Mouse (Mus musculus) intestine, embryonic 16.5 days (tissue): ENCODE measurements at regions not wholly inside any gene's neighbourhood (a gene's known extent, or its start where the extent isn't known, plus 50 kb on each side); places are given as distances from the start of the nearest gene placed in this dataset.

Experiments
- ATAC-seq: fragments of 200-750 bp; cut with Nextera tagmentation; 2 replicates; pipeline ENCODE4 v1.8.0; 2017; ENCODE audit warnings: moderate TSS enrichment, moderate library complexity
- H3K27ac ChIP-seq: fragments of 300-500 bp; sonication (generic); 2 replicates; pipeline ENCODE4 v1.5.1; 2014; ENCODE audit warnings: mild to moderate bottlenecking, low read length
- H3K27me3 ChIP-seq: fragments of 300-500 bp; sonication (generic); replicated peaks from 2 replicates; pipeline ENCODE4 v1.6.1; 2014; ENCODE audit warnings: low read length, control low read depth, mixed read lengths; ENCODE audit not compliant: control insufficient read depth, insufficient read depth
- H3K36me3 ChIP-seq: fragments of 300-500 bp; sonication (generic); 2 replicates; pipeline ENCODE4 v1.6.1; 2014; ENCODE audit warnings: low read length, control low read depth; ENCODE audit not compliant: control insufficient read depth, insufficient read depth
- H3K4me1 ChIP-seq: fragments of 300-500 bp; sonication (generic); 2 replicates; pipeline ENCODE4 v1.6.1; 2014; ENCODE audit warnings: low read length, control low read depth, mixed read lengths; ENCODE audit not compliant: control insufficient read depth, insufficient read depth
- H3K4me2 ChIP-seq: fragments of 300-500 bp; sonication (generic); 2 replicates; pipeline ENCODE4 v1.6.1; 2014; ENCODE audit warnings: low read depth, low read length, control low read depth
- H3K4me3 ChIP-seq: fragments of 300-500 bp; sonication (generic); 2 replicates; pipeline ENCODE4 v1.5.1; 2014; ENCODE audit warnings: mild to moderate bottlenecking, low read length
- H3K9ac ChIP-seq: fragments of 300-500 bp; sonication (generic); 2 replicates; pipeline ENCODE4 v1.6.1; 2014; ENCODE audit warnings: low read depth, low read length
- H3K9me3 ChIP-seq: fragments of 300-500 bp; sonication (generic); 2 replicates; pipeline ENCODE4 v1.6.1; 2016; ENCODE audit warnings: low read length, control low read depth; ENCODE audit not compliant: control insufficient read depth
- WGBS: fragments of 180-500 bp; shearing (Covaris S2); extraction: QIAGEN DNeasy Blood & Tissue Kit; methylation state at CpG from one replicate; pipeline ENCODE4 v1.1.7; 2014; 5-methylcytosine and 5-hydroxymethylcytosine counted together

DNA sequence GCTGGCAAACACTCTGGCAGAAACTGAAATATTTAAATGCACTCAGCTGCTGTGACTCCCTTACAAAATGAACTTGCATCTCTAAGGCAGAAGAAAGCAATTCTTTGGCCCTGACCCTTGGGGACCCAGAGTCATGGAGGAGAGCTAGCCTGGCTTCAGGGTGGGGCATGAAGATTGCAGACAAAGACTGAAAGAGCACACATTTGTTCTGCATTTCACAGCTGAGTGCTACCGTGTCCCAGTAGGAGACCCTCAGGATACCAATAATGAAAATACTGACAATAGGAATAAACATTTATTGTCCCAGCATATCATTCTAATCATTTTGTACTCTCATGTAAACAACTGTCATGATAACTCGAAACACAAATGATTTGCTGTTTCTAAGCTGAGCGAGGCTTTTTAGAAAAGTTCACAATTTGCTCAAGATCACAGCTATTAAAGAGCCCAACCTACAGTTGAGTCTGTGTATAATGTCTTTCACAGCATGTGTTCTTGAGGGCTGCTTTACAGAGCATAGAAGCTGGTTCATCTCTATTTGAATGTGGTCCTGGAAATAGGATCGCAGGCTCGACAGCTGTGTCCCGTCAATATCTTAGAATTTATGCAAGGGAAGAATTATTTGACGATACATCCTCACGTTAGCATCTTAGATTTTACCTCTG lies 490.1 kb downstream of the Dhx35 start:
- Histone ChIP-seq H3K9ac (no peak overlapping the region), H3K4me3 (no peak overlapping the region), H3K4me2 (no peak overlapping the region), H3K27me3 (no peaks in the 10 kb centered on the region), H3K27ac (no peak overlapping the region), H3K36me3 (no peaks in the 10 kb centered on the region), H3K4me1 (0 out of 2 replicates have a peak, but pooled peaks cover 3% of the 10 kb centered on the region), H3K9me3 (no peaks in the 10 kb centered on the region)
- WGBS: 51% methylated on average over 8 of the region's 8 CpGs
- no peak for ATAC-seq

DNA sequence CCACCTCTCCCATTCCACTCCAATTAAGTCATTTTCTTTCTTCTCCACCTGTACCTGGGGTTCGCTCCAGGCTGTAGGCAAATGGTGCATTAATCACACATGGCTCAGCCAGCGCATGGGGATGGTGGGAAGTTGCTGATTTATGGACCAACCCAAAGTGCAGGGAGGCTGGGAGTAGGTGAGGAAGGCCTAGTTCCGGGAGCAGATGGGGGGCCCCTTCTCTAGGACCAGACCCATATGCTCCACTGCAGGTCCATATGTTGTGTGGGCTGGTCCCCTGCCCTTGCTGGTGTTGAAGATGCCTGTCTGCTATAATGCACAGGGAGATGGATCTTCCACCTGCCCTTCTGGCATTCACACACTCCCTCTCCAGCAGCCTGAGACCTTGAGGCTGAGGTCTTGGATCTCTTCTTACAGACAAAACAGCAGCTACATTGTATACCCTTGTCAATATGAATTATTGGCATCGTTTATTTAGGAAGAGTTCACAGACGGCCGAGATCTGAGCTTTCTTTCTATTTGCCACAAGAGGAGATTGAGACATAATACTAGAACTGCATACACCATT lies 493.5 kb downstream of the Dhx35 start:
- Histone ChIP-seq H3K27ac (no peak overlapping the region), H3K9ac (no peak overlapping the region), H3K4me2 (no peak overlapping the region), H3K27me3 (no peaks in the 10 kb centered on the region), H3K4me3 (no peak overlapping the region), H3K36me3 (no peaks in the 10 kb centered on the region), H3K4me1 (0 out of 2 replicates have a peak, but pooled peaks cover 3% of the 10 kb centered on the region), H3K9me3 (no peaks in the 10 kb centered on the region)
- ATAC-seq: no peak
- WGBS: 59% methylated on average over 6 of the region's 6 CpGs

DNA sequence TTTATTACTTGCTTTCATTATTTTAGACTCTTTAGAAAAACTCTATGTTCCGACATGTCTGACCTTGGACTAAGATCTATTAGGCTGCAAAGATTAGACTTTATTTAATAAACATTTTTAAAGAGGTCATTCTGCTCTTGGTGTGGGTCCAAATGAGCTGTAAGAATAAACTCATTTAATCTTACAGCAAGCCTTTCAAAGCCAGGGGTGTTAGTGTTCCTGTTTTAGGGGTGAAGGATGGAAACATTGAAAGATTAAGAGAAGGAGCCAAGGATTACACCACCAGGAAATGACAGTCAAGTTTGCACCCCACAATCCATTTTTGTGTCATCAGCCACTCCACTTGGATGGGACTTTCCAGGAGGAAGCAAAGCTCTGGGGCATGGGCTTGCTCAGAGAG lies 495.5 kb downstream of the Dhx35 start:
- ATAC-seq: no peak
- no peak overlapping the region for H3K9ac ChIP-seq
- 39% methylated on average over 1 of the region's 1 CpGs for WGBS

DNA sequence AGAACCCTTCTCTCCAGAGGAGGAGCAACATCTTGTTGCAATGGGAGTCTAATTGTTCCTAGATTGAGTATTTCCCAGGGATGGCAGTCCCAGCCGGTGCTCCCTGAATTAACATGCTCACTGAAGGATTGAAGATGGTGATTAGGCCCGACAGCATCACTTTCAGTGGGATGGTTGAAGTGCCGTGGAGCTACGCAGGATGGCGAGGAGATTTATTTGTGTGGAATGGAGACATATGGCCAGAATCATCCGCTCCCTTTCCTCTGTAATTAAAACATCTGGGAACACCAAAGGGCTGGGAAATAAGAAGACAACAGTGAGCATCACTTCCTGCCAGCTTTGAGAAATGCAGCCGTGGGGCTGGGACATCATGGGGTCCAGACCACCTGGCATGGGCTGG lies 512.4 kb downstream of the Dhx35 start:
- H3K27me3 ChIP-seq: no peaks in the 10 kb centered on the region

More for the DNA sequence above, 495.5 kb downstream of the Dhx35 start:
- no peak overlapping the region for H3K27ac ChIP-seq
- H3K9me3 ChIP-seq: no peaks in the 10 kb centered on the region
- H3K4me2 ChIP-seq: no peak overlapping the region
- H3K4me3 ChIP-seq: no peak overlapping the region
- no peaks in the 10 kb centered on the region for H3K36me3 ChIP-seq
- no peaks in the 10 kb centered on the region for H3K27me3 ChIP-seq
- no peaks in the 10 kb centered on the region for H3K4me1 ChIP-seq

GRCm38 (mm10) chr2:159334711-159335110 lies 540.1 kb downstream of the Dhx35 start:
- Histone ChIP-seq H3K4me3 (no peak overlapping the region), H3K9me3 (no peaks in the 10 kb centered on the region), H3K9ac (no peak overlapping the region), H3K4me2 (no peak overlapping the region), H3K27me3 (no peaks in the 10 kb centered on the region), H3K27ac (no peak overlapping the region), H3K4me1 (no peaks in the 10 kb centered on the region), H3K36me3 (no peaks in the 10 kb centered on the region)
- no peak for ATAC-seq
- WGBS: 35% methylated on average over 3 of the region's 3 CpGs

More for the DNA sequence above, 512.4 kb downstream of the Dhx35 start:
- H3K36me3 ChIP-seq: no peaks in the 10 kb centered on the region
- H3K9me3 ChIP-seq: no peaks in the 10 kb centered on the region
- no peak overlapping the region for H3K9ac ChIP-seq
- H3K4me1 ChIP-seq: no peaks in the 10 kb centered on the region
- H3K27ac ChIP-seq: no peak overlapping the region
- no peak overlapping the region for H3K4me2 ChIP-seq
- WGBS: 64% methylated on average over 7 of the region's 7 CpGs
- H3K4me3 ChIP-seq: no peak overlapping the region
- ATAC-seq: no peak

- H3K36me3 ChIP-seq: no peaks in the 10 kb centered on the region
- no peak for ATAC-seq
- no peaks in the 10 kb centered on the region for H3K27me3 ChIP-seq
- no peak overlapping the region for H3K4me2 ChIP-seq
- no peak overlapping the region for H3K4me3 ChIP-seq
- no peaks in the 10 kb centered on the region for H3K4me1 ChIP-seq
- H3K9ac ChIP-seq: no peak overlapping the region
- no peak overlapping the region for H3K27ac ChIP-seq
- no peaks in the 10 kb centered on the region for H3K9me3 ChIP-seq
- WGBS: 72% methylated on average over 2 of the region's 2 CpGs
Observed at GRCm38 (mm10) chr2:159336646-159337045, 542.0 kb downstream of the Dhx35 start.

DNA sequence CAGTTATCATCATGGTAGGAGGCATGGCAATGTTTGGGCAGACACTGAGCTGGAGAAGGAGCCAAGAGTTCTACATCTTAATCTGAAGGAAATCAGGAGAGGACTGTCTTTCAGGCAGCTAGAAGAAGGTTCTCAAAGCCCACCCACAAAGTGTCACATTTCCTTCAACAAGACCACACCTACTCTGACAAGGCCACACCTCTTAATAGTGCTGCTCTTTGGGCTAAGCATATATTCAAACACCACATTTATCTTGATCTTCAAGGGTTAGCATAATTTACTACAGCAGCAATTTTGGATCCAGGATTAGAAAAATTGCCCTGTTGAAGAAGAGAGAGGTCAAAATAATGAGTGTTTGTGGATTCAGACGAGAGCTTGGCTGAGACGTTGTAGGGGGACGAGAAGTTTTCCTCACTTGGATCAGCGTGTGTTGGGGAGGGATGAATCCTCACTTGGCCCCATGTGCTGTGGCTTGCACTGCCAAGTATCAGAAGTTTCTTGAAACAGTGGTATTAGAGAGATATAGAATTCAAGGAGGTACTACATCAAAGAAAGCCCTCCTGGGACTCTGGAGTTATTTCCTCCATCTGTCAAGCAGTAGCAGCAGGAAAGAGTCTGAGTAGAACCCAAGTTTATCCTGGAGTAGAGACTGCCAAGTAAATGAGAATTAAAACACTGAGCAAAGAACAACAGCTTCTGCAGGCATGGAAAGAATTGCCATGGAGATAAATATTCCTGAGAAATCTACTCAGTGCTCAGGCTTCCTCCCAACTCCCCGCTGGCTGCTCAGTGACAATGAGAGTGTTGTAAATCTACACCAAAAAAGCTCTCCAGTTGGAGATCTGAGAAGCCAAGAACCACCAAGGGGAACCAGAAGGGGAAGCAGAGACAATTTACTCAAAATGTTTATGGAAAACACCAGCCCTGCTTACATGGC lies 549.3 kb downstream of the Dhx35 start:
- H3K27ac ChIP-seq: no peak overlapping the region

DNA sequence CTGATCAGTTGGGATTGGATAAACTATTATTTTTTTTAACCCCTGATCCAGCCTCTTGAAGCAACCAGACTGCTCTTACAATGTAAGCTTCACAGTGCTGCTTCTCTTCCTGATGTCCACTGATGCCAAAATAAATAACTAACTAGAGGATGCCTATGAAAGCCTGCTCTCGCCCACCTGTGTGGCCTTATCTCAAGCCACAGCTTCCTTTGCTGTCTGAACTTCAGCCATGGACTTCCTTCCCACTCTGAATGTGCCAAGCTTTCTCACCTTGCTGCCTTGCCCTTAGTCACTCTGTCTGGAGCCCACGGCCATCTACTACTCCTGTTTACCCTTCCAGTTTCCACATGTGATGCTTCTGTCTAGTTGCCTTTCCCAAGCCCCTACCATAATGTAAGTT lies 559.6 kb downstream of the Dhx35 start:
- H3K9ac ChIP-seq: no peak overlapping the region
- H3K4me1 ChIP-seq: no peaks in the 10 kb centered on the region
- no peak overlapping the region for H3K4me3 ChIP-seq
- no peaks in the 10 kb centered on the region for H3K27me3 ChIP-seq
- H3K27ac ChIP-seq: no peak overlapping the region
- no peak for ATAC-seq
- WGBS: 61% methylated on average over 2 of the region's 2 CpGs
- H3K9me3 ChIP-seq: no peaks in the 10 kb centered on the region
- H3K36me3 ChIP-seq: no peaks in the 10 kb centered on the region
- H3K4me2 ChIP-seq: no peak overlapping the region

More for the DNA sequence above, 549.3 kb downstream of the Dhx35 start:
- ATAC-seq: no peak
- Histone ChIP-seq H3K4me2 (no peak overlapping the region), H3K36me3 (no peaks in the 10 kb centered on the region), H3K4me1 (no peaks in the 10 kb centered on the region), H3K27me3 (no peaks in the 10 kb centered on the region), H3K9me3 (no peaks in the 10 kb centered on the region), H3K9ac (no peak overlapping the region), H3K4me3 (no peak overlapping the region)
- WGBS: 52% methylated on average over 5 of the region's 5 CpGs

GRCm38 (mm10) chr2:159356503-159356902 lies 561.9 kb downstream of the Dhx35 start:
- Histone ChIP-seq H3K9ac (no peak overlapping the region), H3K4me1 (no peaks in the 10 kb centered on the region), H3K9me3 (no peaks in the 10 kb centered on the region), H3K4me3 (no peak overlapping the region), H3K27me3 (no peaks in the 10 kb centered on the region), H3K36me3 (no peaks in the 10 kb centered on the region), H3K4me2 (no peak overlapping the region), H3K27ac (no peak overlapping the region)
- 19% methylated on average over 5 of the region's 5 CpGs for WGBS
- ATAC-seq: no peak
